Mouse (Mus musculus): ENCODE data around the gene Rnf115.

DNA sequence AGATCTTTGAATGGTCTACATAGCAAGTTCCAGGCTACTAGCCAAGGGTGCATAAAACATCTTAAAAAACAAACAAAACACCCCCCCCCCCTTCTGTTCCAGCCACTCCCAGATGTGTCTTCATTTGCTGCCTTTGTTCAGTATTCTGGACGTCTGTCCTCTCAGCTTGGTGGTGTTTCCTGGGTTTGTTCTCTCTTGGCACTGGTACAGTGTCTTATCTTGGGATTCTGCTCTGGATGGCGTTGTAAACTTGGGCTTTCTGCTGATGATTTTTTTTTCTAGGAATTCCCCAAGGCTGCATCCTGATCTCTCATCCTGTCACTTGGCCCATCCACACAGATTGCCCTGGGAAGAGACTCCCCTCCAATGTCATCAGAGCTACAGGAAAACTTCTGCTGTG lies 109.0 kb downstream of the Rnf115 start:
- no peak for TF ChIP-seq EP300 (IDR thresholded peaks at IDR 0.05; ENCODE audit: low read depth)
- no peak for TF ChIP-seq CTCF (IDR thresholded peaks at IDR 0.05; ENCODE audit: low read depth)
